Mouse (Mus musculus): ENCODE results near the gene Grm4.

GRCm38 (mm10) chr17:27555075-27555511 is 33.9 kb upstream of the Grm4 start:
- TF ChIP-seq MAX (IDR thresholded peaks at IDR 0.05; ENCODE audit: low read length) (no peak), CHD1 (IDR thresholded peaks at IDR 0.05; ENCODE audit: low read depth, low read length) (no peak), RAD21 (IDR thresholded peaks at IDR 0.05; ENCODE audit: low read depth, low read length) (no peak), POLR2A (IDR thresholded peaks at IDR 0.05; ENCODE audit: low read depth, low read length) (no peak), GABPA (IDR thresholded peaks at IDR 0.05; ENCODE audit: insufficient replicate concordance, low read depth, low read length) (no peak), MAFK (IDR thresholded peaks at IDR 0.05; ENCODE audit: insufficient replicate concordance, low read length) (no peak), CTCF (conservative IDR thresholded peaks at IDR 0.05 in 1 of 2, IDR thresholded peaks at IDR 0.05 in 1 of 2; ENCODE audit: low read depth in 2 of 2, low read length in 2 of 2) (no peak), ZMIZ1 (IDR thresholded peaks at IDR 0.05; ENCODE audit: low read depth, low read length) (no peak), ETS1 (conservative IDR thresholded peaks at IDR 0.05; ENCODE audit: low read depth, low read length) (no peak)

All from CH12.LX (cell line).